Comparison of ENCODE assay signal across 13 mouse cellular contexts in the genomic region with DNA sequence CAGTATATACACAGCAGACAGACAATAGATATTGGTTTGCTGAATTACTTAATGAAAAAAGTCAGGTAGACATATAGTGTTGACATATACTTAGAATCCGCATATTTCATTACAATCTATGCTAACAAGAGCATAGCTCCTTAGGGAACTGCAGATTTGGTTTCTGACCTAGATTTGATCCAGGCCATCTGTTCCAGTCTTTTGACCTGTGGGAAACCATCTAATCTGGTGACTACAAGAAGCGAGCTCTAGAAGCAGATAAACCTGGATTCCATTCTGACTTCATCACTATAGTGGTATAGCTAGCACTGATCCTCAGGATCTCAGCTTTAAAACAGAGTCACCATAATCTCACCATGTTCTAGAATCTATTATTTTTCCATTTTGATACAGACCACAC.
"Had no signal": no experiment of that assay in that cellular context is flagged by ENCODE, and none has a peak within 500 bp of the region (broad histone marks: within the 10 kb centered on the region; RNA-seq: fewer than 3 reads in every experiment).

No protein-coding gene starts in this region.

- H3K27me3 ChIP-seq: kidney, embryonic 15.5 days; limb, embryonic 13.5 days; megakaryocyte, embryonic 14.5 days; midbrain, embryonic 15.5 days; neural tube, embryonic 12.5 days had no signal

- H3K4me1 ChIP-seq: kidney, embryonic 15.5 days; megakaryocyte, embryonic 14.5 days; midbrain, embryonic 15.5 days; neural tube, embryonic 12.5 days had no signal

- H3K27ac ChIP-seq: kidney, embryonic 15.5 days; limb, embryonic 13.5 days; liver, embryonic 14.5 days; macrophage; midbrain, embryonic 15.5 days; neural tube, embryonic 12.5 days had no signal

- H3K4me3 ChIP-seq: kidney, embryonic 15.5 days; limb, embryonic 13.5 days; megakaryocyte, embryonic 14.5 days; midbrain, embryonic 15.5 days; neural tube, embryonic 12.5 days had no signal

- H3K9me3 ChIP-seq: kidney, embryonic 15.5 days; limb, embryonic 13.5 days; megakaryocyte, embryonic 14.5 days; midbrain, embryonic 15.5 days; neural tube, embryonic 12.5 days had no signal

- H3K36me3 ChIP-seq: kidney, embryonic 15.5 days; limb, embryonic 13.5 days; midbrain, embryonic 15.5 days; neural tube, embryonic 12.5 days had no signal

- H3K9ac ChIP-seq: kidney, embryonic 15.5 days; limb, embryonic 13.5 days; liver, embryonic 14.5 days; midbrain, embryonic 15.5 days; neural tube, embryonic 12.5 days had no signal

- H3K4me2 ChIP-seq: kidney, embryonic 15.5 days; limb, embryonic 13.5 days; midbrain, embryonic 11.5 days; midbrain, embryonic 15.5 days; neural tube, embryonic 12.5 days had no signal

- ATAC-seq: lung, postnatal 0 days; midbrain, embryonic 15.5 days had no signal

- DNase-seq: kidney, postnatal 25 days; lung, adult 18-20 months; right cerebral cortex, postnatal 14 days; thymus, postnatal 36 days had no signal
